Mouse (Mus musculus): Measurements from ENCODE around the gene Camta2. TPM values are rescaled to one million over a fixed set of nuclear protein-coding genes. Genes with fewer than 3 reads are reported as not detected.

Gene Camta2
- polyA plus RNA-seq, 1 experiment from 2014 or later: 15.0 TPM

DNA sequence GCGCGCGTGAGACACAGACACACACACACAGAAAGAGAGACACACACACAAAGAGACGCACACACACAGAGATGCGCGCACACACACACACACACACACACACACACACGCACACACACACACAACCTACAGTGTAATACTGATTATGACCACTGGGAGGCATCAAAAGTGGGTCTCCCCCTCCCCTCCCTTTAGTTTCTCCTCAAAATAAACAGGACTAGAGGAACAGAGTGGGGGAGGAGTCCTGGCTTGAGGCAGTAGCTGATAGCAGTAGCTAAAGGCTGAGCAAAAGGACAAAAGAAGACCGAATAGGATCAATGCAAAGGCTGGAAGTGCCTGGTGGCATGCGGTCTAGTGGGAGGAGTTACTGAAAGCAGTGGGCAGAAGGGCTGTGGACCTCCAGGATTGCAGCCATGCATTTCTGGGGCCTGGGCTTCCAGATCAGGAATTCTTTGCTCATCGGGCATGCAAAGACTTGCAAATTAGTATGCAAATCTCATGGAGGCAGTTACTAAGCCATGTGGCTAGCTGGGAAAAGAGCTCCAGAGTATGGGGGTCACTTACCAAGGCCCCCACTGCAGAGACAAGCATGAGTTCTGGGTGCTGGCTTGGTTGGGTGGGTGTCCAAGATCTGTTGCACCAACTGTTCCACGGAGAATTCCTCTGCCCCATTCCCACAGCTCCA lies 5.9 kb downstream of the Camta2 start:
- Histone ChIP-seq H3K4me1 (ENCODE audit: control insufficient read depth, insufficient read depth, low read length) (peaks cover 11% of the 10 kb centered on the region), H3K9ac (ENCODE audit: low read length) (peak overlapping the region; percentile 46), H3K9me3 (replicated peaks; ENCODE audit: control insufficient read depth, low read length) (no peaks in the 10 kb centered on the region), H3K4me3 (ENCODE audit: low read length) (no peak overlapping the region), H3K36me3 (ENCODE audit: control insufficient read depth, insufficient read depth) (peaks cover 19% of the 10 kb centered on the region; the same call in 1 of the 2 replicates), H3K4me2 (ENCODE audit: low read depth, low read length) (peak overlapping the region; percentile 28; the same call in 1 of the 2 replicates), H3K27ac (ENCODE audit: low read length) (no peak overlapping the region), H3K27me3 (ENCODE audit: control insufficient read depth, insufficient read depth, low read length) (no peaks in the 10 kb centered on the region)
- 35% methylated on average over 11 of the region's 11 CpGs for WGBS
- ATAC-seq (replicated peaks; ENCODE audit: extremely low read depth, insufficient read depth, low FRiP score): peak; percentile 67; the same call in 1 of the 2 replicates

DNA sequence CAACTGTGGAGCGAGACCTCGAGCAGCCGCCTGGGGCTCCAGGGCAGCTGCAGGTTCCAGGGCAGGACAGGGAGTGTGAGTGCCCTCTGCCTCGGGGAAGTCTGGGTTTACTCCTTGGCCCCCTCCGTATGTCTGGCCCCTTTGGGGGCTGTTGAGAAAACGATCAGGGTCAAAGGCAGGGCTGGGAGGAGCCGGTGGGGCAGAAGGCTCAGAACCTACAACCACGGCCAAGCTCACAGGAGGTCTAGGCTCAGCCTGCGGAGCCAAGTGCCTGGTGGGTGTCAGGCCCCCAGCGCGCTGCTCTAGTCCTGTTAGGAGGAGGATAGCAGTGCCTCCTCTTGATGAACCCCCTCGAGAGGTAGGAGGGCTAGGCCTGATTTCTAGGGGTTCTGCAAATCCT lies 6.7 kb downstream of the Camta2 start:
- Histone ChIP-seq H3K9ac (ENCODE audit: low read length) (no peak overlapping the region), H3K36me3 (ENCODE audit: control insufficient read depth, insufficient read depth) (peaks cover 19% of the 10 kb centered on the region; the same call in 1 of the 2 replicates), H3K27me3 (ENCODE audit: control insufficient read depth, insufficient read depth, low read length) (no peaks in the 10 kb centered on the region), H3K27ac (ENCODE audit: low read length) (no peak overlapping the region), H3K4me2 (ENCODE audit: low read depth, low read length) (no peak overlapping the region), H3K9me3 (replicated peaks; ENCODE audit: control insufficient read depth, low read length) (no peaks in the 10 kb centered on the region), H3K4me1 (ENCODE audit: control insufficient read depth, insufficient read depth, low read length) (peaks cover 6% of the 10 kb centered on the region), H3K4me3 (ENCODE audit: low read length) (no peak overlapping the region)
- WGBS: 66% methylated on average over 12 of the region's 12 CpGs
- no peak for ATAC-seq (replicated peaks; ENCODE audit: extremely low read depth, insufficient read depth, low FRiP score)

DNA sequence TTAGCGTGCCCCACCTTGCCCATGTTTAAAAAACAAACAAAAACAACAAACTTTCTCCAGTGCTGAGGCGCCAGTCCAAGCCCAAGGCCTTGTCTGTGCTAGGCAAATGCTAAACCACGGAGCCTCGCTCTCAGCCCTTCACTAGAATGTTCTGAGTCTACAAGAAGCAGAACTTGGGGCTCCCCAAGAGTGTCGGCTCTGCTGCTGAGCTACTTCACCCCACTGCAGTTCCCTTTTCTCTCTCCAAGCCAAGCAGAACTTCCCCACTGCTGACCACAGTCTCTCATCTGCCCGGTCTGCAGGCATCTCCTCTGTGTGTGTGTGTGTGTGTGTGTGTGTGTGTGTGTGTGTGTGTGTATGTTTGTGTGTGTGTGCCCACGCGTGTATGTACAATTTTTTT lies 8.0 kb downstream of the Camta2 start:
- H3K4me1 ChIP-seq (ENCODE audit: control insufficient read depth, insufficient read depth, low read length): peaks cover 9% of the 10 kb centered on the region
- WGBS: 89% methylated on average over 8 of the region's 8 CpGs
- no peak overlapping the region for H3K27ac ChIP-seq (ENCODE audit: low read length)
- no peak overlapping the region for H3K4me3 ChIP-seq (ENCODE audit: low read length)
- no peaks in the 10 kb centered on the region for H3K27me3 ChIP-seq (ENCODE audit: control insufficient read depth, insufficient read depth, low read length)
- H3K4me2 ChIP-seq (ENCODE audit: low read depth, low read length): no peak overlapping the region
- ATAC-seq (replicated peaks; ENCODE audit: extremely low read depth, insufficient read depth, low FRiP score): no peak
- no peaks in the 10 kb centered on the region for H3K9me3 ChIP-seq (replicated peaks; ENCODE audit: control insufficient read depth, low read length)
- H3K9ac ChIP-seq (ENCODE audit: low read length): no peak overlapping the region
- H3K36me3 ChIP-seq (ENCODE audit: control insufficient read depth, insufficient read depth): peaks cover 15% of the 10 kb centered on the region; the same call in 1 of the 2 replicates

DNA sequence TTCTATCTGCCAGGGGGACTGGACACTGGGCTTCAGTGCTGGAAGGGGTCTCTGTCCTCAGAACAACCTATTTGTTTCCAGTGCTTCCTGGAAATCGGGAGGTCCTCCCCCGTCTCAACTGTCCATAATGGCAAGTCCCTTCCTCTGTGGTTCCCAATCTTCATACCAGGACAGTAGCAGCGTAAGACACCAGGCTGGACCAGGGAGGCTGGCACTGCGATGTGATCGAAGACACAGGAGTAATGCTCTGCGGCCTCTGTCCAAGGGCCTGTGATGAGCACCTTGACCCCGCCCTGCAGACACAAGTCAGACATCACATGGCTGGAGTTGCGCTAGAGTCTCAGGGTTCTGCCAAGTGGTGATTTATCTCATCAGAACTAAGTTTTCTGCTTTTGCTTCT lies 8.5 kb downstream of the Camta2 start:
- no peak for ATAC-seq (replicated peaks; ENCODE audit: extremely low read depth, insufficient read depth, low FRiP score)
- no peak overlapping the region for H3K9ac ChIP-seq (ENCODE audit: low read length)
- H3K27ac ChIP-seq (ENCODE audit: low read length): no peak overlapping the region
- peaks cover 18% of the 10 kb centered on the region; the same call in 1 of the 2 replicates for H3K36me3 ChIP-seq (ENCODE audit: control insufficient read depth, insufficient read depth)
- H3K4me3 ChIP-seq (ENCODE audit: low read length): no peak overlapping the region
- 93% methylated on average over 8 of the region's 8 CpGs for WGBS
- H3K27me3 ChIP-seq (ENCODE audit: control insufficient read depth, insufficient read depth, low read length): no peaks in the 10 kb centered on the region
- no peaks in the 10 kb centered on the region for H3K9me3 ChIP-seq (replicated peaks; ENCODE audit: control insufficient read depth, low read length)
- H3K4me2 ChIP-seq (ENCODE audit: low read depth, low read length): no peak overlapping the region
- H3K4me1 ChIP-seq (ENCODE audit: control insufficient read depth, insufficient read depth, low read length): peaks cover 9% of the 10 kb centered on the region

DNA sequence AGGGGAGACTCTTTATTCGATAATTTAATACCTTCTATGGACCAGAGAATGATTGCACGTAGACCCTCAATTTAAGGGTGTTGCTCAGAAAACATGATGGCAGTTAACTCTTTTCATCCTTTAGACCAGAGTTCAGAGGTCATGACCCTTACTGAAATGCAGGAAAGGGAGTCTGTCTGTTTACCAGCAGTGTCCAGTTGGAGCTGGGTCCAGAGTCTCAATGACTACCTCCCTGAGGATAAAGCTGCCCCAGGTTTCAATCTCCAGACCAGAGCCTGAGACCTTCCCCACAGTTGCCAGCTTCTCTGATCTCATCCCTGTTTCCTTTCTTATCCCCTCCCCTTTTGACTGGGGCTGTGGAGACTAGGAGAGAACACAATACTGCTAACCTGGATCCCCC lies 9.3 kb downstream of the Camta2 start:
- ATAC-seq (replicated peaks; ENCODE audit: extremely low read depth, insufficient read depth, low FRiP score): no peak
- Histone ChIP-seq H3K9me3 (replicated peaks; ENCODE audit: control insufficient read depth, low read length) (no peaks in the 10 kb centered on the region), H3K9ac (ENCODE audit: low read length) (no peak overlapping the region), H3K27me3 (ENCODE audit: control insufficient read depth, insufficient read depth, low read length) (no peaks in the 10 kb centered on the region), H3K4me1 (ENCODE audit: control insufficient read depth, insufficient read depth, low read length) (peaks cover 9% of the 10 kb centered on the region), H3K4me2 (ENCODE audit: low read depth, low read length) (no peak overlapping the region), H3K36me3 (ENCODE audit: control insufficient read depth, insufficient read depth) (peaks cover 16% of the 10 kb centered on the region; the same call in 1 of the 2 replicates), H3K4me3 (ENCODE audit: low read length) (no peak overlapping the region), H3K27ac (ENCODE audit: low read length) (no peak overlapping the region)
- WGBS: 79% methylated on average over 2 of the region's 2 CpGs

DNA sequence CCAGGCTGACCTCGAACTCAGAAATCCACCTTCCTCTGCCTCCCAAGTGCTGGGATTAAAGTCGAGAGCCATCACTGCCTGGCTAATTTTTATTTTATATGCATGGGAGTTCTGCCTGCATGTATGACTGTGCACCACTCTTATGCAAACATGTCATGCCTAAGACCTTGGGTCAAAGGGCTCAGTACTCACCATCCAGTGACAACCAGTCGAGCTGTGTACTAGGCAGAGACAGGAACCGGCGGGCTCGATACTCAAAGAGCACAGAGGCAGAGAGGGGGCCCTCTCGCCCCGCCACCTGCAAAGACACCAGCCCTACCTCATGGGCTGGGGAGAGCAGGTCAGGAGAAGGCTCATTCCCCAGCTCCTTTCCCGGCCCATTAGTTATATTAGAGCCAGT lies 9.8 kb downstream of the Camta2 start:
- WGBS: 80% methylated on average over 9 of the region's 9 CpGs
- ATAC-seq (replicated peaks; ENCODE audit: extremely low read depth, insufficient read depth, low FRiP score): no peak
- peaks cover 9% of the 10 kb centered on the region for H3K4me1 ChIP-seq (ENCODE audit: control insufficient read depth, insufficient read depth, low read length)
- no peak overlapping the region for H3K27ac ChIP-seq (ENCODE audit: low read length)
- no peak overlapping the region for H3K4me3 ChIP-seq (ENCODE audit: low read length)
- no peaks in the 10 kb centered on the region for H3K27me3 ChIP-seq (ENCODE audit: control insufficient read depth, insufficient read depth, low read length)
- H3K36me3 ChIP-seq (ENCODE audit: control insufficient read depth, insufficient read depth): peaks cover 17% of the 10 kb centered on the region; the same call in 1 of the 2 replicates
- no peaks in the 10 kb centered on the region for H3K9me3 ChIP-seq (replicated peaks; ENCODE audit: control insufficient read depth, low read length)
- H3K9ac ChIP-seq (ENCODE audit: low read length): no peak overlapping the region
- no peak overlapping the region for H3K4me2 ChIP-seq (ENCODE audit: low read depth, low read length)

DNA sequence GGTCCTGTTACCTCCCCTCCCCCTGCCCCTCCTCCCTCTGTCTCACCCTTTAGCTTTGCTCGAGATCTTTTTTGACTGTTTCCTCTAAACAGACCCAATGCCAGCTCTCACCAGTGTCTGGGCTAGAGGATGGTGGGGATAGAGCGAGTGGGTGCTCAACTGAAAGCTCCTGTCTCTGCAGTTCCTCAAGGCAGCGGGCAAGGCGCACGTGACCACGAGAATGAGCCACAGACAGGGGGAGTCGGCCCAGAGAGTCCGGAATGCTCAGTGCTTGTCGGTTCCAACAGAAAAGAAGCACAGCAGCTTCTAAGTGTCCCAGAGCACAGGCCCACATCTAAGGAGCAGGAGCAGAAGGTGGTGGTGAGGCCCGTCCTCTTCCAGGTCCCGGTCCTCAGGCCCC lies 13.4 kb downstream of the Camta2 start:
- 65% methylated on average over 11 of the region's 11 CpGs for WGBS
- no peaks in the 10 kb centered on the region for H3K27me3 ChIP-seq (ENCODE audit: control insufficient read depth, insufficient read depth, low read length)
- peaks cover 9% of the 10 kb centered on the region; the same call in 1 of the 2 replicates for H3K36me3 ChIP-seq (ENCODE audit: control insufficient read depth, insufficient read depth)
- H3K9ac ChIP-seq (ENCODE audit: low read length): no peak overlapping the region
- H3K4me3 ChIP-seq (ENCODE audit: low read length): no peak overlapping the region
- 0 out of 2 replicates have a peak, but pooled peaks cover 5% of the 10 kb centered on the region for H3K4me1 ChIP-seq (ENCODE audit: control insufficient read depth, insufficient read depth, low read length)
- H3K4me2 ChIP-seq (ENCODE audit: low read depth, low read length): no peak overlapping the region
- no peak overlapping the region for H3K27ac ChIP-seq (ENCODE audit: low read length)
- no peaks in the 10 kb centered on the region for H3K9me3 ChIP-seq (replicated peaks; ENCODE audit: control insufficient read depth, low read length)
- no peak for ATAC-seq (replicated peaks; ENCODE audit: extremely low read depth, insufficient read depth, low FRiP score)

DNA sequence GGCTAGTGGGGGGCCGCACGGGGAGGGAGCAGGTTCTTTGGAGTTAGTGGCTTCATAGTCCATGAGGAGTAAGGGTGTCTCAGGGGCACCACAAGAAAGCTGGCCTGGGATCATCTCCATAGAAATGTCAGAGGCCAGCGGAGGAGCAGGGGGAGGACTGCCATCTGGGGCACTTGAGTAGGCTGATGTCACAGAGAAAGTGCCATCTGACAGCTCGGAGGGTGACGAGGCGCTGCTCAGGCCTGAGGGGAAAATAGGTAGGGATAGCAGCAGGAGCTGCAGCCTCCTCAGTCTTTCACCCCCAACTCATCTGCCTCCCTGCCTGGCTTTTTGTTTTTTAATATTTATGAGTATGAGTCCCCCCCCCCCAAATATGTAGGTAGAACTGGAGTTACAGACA lies 13.9 kb downstream of the Camta2 start:
- 77% methylated on average over 6 of the region's 6 CpGs for WGBS
- peaks cover 9% of the 10 kb centered on the region; the same call in 1 of the 2 replicates for H3K36me3 ChIP-seq (ENCODE audit: control insufficient read depth, insufficient read depth)

DNA sequence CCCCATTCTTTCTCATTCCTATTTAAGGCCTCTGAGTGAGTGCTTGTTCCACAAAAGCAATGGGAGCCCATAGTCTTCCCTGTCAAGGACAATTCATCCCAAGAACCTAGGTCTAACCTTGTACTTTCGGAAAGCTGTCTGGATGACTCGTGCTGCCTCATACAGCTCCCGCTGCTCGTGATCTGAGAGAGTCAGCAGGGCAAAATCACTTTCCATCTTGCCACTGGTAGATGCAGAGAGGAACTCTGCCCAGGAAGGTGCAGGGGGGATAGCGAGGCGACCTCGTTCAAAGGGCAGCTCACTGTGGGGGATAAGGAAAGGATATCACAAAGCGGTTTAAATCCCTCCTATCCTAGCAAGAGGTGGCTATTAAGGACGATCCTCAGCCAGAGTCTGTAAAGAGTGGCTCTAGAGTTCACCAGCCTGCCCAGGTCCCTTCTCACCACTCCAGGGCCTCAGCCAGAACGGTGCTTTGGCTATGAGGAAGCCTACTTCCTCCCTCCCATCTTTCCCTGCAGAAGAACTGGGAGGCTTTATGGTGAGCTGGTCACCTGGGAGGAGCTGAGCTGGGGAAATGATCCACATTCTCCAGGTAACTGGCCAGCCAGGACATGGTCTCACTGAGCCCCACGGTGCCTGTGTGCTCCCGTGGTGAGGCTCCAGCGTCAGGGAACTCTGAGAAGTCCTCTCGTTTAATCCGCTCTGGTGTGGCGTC lies 16.4 kb downstream of the Camta2 start:
- Histone ChIP-seq H3K27me3 (ENCODE audit: control insufficient read depth, insufficient read depth, low read length) (no peaks in the 10 kb centered on the region), H3K4me1 (ENCODE audit: control insufficient read depth, insufficient read depth, low read length) (peaks cover 16% of the 10 kb centered on the region), H3K4me2 (ENCODE audit: low read depth, low read length) (peak overlapping the region; percentile 88), H3K27ac (ENCODE audit: low read length) (no peak overlapping the region; the same call in 1 of the 2 replicates), H3K36me3 (ENCODE audit: control insufficient read depth, insufficient read depth) (peaks cover 12% of the 10 kb centered on the region), H3K4me3 (ENCODE audit: low read length) (no peak overlapping the region), H3K9me3 (replicated peaks; ENCODE audit: control insufficient read depth, low read length) (no peaks in the 10 kb centered on the region), H3K9ac (ENCODE audit: low read length) (no peak overlapping the region; the same call in 1 of the 2 replicates)
- no peak for ATAC-seq (replicated peaks; ENCODE audit: extremely low read depth, insufficient read depth, low FRiP score)
- 79% methylated on average over 16 of the region's 16 CpGs for WGBS

More for the DNA sequence above, 13.9 kb downstream of the Camta2 start:
- no peaks in the 10 kb centered on the region for H3K27me3 ChIP-seq (ENCODE audit: control insufficient read depth, insufficient read depth, low read length)
- H3K27ac ChIP-seq (ENCODE audit: low read length): no peak overlapping the region
- no peak overlapping the region for H3K4me3 ChIP-seq (ENCODE audit: low read length)
- 0 out of 2 replicates have a peak, but pooled peaks cover 5% of the 10 kb centered on the region for H3K4me1 ChIP-seq (ENCODE audit: control insufficient read depth, insufficient read depth, low read length)
- no peak for ATAC-seq (replicated peaks; ENCODE audit: extremely low read depth, insufficient read depth, low FRiP score)
- no peaks in the 10 kb centered on the region for H3K9me3 ChIP-seq (replicated peaks; ENCODE audit: control insufficient read depth, low read length)
- H3K9ac ChIP-seq (ENCODE audit: low read length): no peak overlapping the region
- H3K4me2 ChIP-seq (ENCODE audit: low read depth, low read length): no peak overlapping the region
